Mouse (Mus musculus): ENCODE results near the gene Gpr162. TPM values are rescaled to one million over a fixed set of nuclear protein-coding genes. Genes with fewer than 3 reads are reported as not detected.

Gene Gpr162
- not detected in 2 replicates for polyA plus RNA-seq (2012)

- no peak for TF ChIP-seq GATA1 (IDR thresholded peaks at IDR 0.05; ENCODE audit: low read length)
These were observed at the start of gene Gpr162 for GRCm38 (mm10) chr6:124863658-124864298. TSS of gene Gpr162 (minus strand) at chr6:124863983.

GRCm38 (mm10) chr6:124913214-124913613 lies 49.4 kb upstream of the Gpr162 start:
- no peak for TF ChIP-seq GATA1 (IDR thresholded peaks at IDR 0.05; ENCODE audit: low read length)

- no peak for TF ChIP-seq GATA1 (IDR thresholded peaks at IDR 0.05; ENCODE audit: low read length)
These were observed 47.9 kb upstream of the Gpr162 start, which contains the start of gene Lag3 for GRCm38 (mm10) chr6:124911533-124912218. TSS of gene Lag3 (minus strand) at chr6:124911705.

GRCm38 (mm10) chr6:124910032-124910431 lies 46.2 kb upstream of the Gpr162 start:
- TF ChIP-seq GATA1 (IDR thresholded peaks at IDR 0.05; ENCODE audit: low read length): no peak

- TF ChIP-seq GATA1 (IDR thresholded peaks at IDR 0.05; ENCODE audit: low read length): no peak
These were observed 44.0 kb upstream of the Gpr162 start for GRCm38 (mm10) chr6:124907767-124908166.

GRCm38 (mm10) chr6:124904991-124905860 lies 41.4 kb upstream of the Gpr162 start:
- no peak for TF ChIP-seq GATA1 (IDR thresholded peaks at IDR 0.05; ENCODE audit: low read length)

GRCm38 (mm10) chr6:124904161-124904981 lies 40.6 kb upstream of the Gpr162 start:
- TF ChIP-seq GATA1 (IDR thresholded peaks at IDR 0.05; ENCODE audit: low read length): no peak

GRCm38 (mm10) chr6:124903580-124904151 lies 39.9 kb upstream of the Gpr162 start:
- TF ChIP-seq GATA1 (IDR thresholded peaks at IDR 0.05; ENCODE audit: low read length): no peak

GRCm38 (mm10) chr6:124901851-124902250 lies 38.1 kb upstream of the Gpr162 start:
- no peak for TF ChIP-seq GATA1 (IDR thresholded peaks at IDR 0.05; ENCODE audit: low read length)

- no peak for TF ChIP-seq GATA1 (IDR thresholded peaks at IDR 0.05; ENCODE audit: low read length)
These were observed 37.2 kb upstream of the Gpr162 start for GRCm38 (mm10) chr6:124900801-124901480.

GRCm38 (mm10) chr6:124900056-124900800 lies 36.4 kb upstream of the Gpr162 start:
- TF ChIP-seq GATA1 (IDR thresholded peaks at IDR 0.05; ENCODE audit: low read length): no peak

GRCm38 (mm10) chr6:124898359-124898758 lies 34.6 kb upstream of the Gpr162 start:
- TF ChIP-seq GATA1 (IDR thresholded peaks at IDR 0.05; ENCODE audit: low read length): no peak

GRCm38 (mm10) chr6:124890997-124891396 lies 27.2 kb upstream of the Gpr162 start:
- no peak for TF ChIP-seq GATA1 (IDR thresholded peaks at IDR 0.05; ENCODE audit: low read length)

Data from G1E-ER4 (cell line).